Mouse (Mus musculus) heart, postnatal 4 days (tissue): ENCODE measurements at regions not wholly inside any gene's neighbourhood (a gene's known extent, or its start where the extent isn't known, plus 50 kb on each side); places are given as distances from the start of the nearest gene placed in this dataset.

Experiments used
- DNase-seq: peaks from one replicate; pipeline ENCODE4 v3.0.0; 2021

DNA sequence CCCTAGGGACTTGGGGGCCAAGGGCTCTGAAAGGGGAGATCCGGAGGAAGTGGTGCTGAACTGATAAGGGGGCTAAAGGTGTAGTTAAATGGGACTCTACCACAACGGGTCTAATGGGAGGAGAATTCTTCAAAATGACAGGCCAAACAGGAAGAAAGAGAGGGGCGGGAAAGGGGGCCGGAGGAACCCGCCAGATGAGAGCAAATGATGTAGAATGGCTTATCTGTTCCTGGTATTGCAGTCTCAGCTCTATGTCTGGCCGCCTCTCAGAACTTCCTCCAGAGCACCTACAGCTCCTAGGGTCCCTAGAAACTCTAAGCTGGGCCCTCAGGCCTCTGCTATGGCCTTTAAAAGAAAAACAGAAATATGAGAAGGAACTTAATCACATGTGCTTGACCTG, 306.8 kb downstream of the Phkb start:
- no peak for DNase-seq

DNA sequence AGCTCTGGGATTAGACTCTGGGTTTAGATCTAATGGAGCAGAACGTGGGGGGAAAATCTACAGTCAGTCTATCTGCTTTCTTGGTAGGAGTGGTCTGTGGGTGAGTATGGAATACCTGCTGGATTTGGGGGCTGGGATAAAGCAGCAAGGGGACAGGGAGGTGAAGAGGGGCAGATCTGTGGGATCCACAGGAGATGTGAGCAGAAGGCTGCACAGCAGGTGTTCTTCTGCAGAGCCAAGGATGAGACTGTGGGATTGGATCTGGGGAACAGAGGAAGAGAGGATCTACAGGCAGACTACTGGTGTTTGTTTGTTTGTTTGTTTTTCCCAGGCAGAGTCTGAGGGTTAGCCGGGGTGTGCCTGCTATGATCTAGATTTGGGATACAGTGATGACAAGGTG, 284.5 kb downstream of the Phkb start:
- DNase-seq, result no peak

DNA sequence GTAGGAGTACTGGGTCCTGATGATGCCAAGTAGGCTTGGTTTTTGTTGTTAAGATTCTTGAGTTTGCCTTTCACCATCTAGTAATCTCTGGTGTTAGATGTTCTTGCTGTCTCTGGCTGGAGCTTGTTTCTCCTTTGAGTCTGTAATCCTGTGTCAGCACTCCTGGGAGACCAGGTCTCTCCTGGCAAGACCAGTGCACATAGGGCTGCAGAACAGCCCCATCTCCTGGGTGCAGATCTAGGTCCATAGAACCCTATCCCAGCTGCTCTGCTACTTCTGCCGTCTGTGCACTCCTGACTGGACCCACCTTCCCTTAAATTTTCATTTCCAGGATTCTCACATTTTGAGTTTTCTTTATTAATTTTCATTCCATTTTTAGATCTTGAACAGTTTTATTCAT, 283.9 kb downstream of the Phkb start:
- DNase-seq, result no peak
